Mouse (Mus musculus): ENCODE measurements around the gene 1700086D15Rik. TPM values are rescaled to one million over a fixed set of nuclear protein-coding genes. Genes with fewer than 3 reads are reported as not detected.

The 1700086D15Rik gene
- polyA plus RNA-seq, 1 experiment from 2014 or later, result 0.27 TPM

DNA sequence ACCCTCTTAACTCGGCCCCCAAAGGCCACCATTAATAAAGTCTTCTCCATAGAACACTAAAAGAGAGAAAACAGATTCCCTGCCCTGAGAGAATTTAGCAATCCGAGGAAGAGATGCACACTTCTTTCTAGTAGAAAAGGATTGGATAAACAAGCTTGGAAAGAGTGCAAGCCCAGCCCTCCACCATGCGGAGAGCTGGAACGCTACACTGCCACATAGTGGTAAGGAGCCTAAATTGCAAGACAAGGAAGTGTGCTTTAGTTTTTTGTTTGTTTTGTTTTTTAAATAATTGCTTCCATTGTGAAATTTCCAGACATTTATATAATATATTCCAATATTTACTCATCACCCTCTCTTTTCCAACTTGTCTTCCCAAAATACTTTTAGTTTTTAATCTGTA lies 30.6 kb downstream of the 1700086D15Rik start:
- no peaks in the 10 kb centered on the region for H3K9me3 ChIP-seq
- H3K4me2 ChIP-seq (replicated peaks), result no peak overlapping the region
- H3K27me3 ChIP-seq, result no peaks in the 10 kb centered on the region
- no peak for ATAC-seq (ENCODE audit: low FRiP score, low read depth)
- H3K4me3 ChIP-seq, result no peak overlapping the region
- H3K9ac ChIP-seq (replicated peaks), result no peak overlapping the region
- H3K4me1 ChIP-seq, result peaks cover 15% of the 10 kb centered on the region
- 85% methylated on average over 4 of the region's 4 CpGs for WGBS
- H3K36me3 ChIP-seq, result no peaks in the 10 kb centered on the region
- no peak overlapping the region for H3K27ac ChIP-seq (replicated peaks)

DNA sequence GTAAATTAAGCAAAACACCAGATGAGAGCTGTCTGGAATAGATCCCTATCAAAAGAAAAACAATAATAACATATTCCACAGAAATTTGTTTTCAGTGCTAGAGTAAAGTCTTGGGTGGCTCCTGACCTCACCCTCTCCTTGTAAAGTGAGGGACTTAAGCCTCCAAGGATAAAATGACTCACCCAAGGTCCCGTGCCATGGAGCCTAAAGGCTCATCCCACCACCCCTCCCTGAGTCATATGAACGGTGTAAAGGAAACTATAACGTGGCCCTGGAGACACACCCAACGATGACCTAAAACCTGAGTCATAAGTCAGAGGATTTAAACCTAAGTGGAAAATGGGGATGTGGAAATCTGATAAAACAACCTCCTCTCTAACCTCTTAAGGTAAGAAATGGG lies 31.0 kb downstream of the 1700086D15Rik start:
- Histone ChIP-seq H3K36me3 (no peaks in the 10 kb centered on the region), H3K9me3 (no peaks in the 10 kb centered on the region), H3K4me1 (peaks cover 15% of the 10 kb centered on the region), H3K9ac (replicated peaks) (no peak overlapping the region), H3K4me3 (no peak overlapping the region), H3K27me3 (no peaks in the 10 kb centered on the region), H3K27ac (replicated peaks) (no peak overlapping the region), H3K4me2 (replicated peaks) (no peak overlapping the region)
- no peak for ATAC-seq (ENCODE audit: low FRiP score, low read depth)
- 90% methylated on average over 4 of the region's 4 CpGs for WGBS

DNA sequence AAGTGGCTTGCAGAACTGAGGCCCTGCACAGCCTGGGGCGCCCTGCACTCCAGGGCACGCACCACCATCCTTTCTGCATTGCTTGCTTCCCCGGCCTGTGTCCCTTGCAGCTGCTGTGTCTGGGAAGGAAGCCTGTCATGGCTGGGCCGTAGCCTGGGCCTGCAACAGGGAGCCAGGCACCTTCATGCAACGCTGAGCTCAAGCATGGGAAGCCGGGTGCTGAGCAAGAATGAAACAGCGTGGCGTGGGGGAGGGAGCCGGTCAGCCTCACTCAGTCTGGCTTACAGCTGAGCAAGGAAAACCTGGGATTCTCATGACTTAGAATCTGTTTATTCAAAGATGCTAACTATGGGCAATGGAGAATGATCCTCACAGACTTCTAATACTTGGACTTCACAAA lies 33.1 kb downstream of the 1700086D15Rik start:
- Histone ChIP-seq H3K4me3 (no peak overlapping the region), H3K9me3 (no peaks in the 10 kb centered on the region), H3K4me2 (replicated peaks) (no peak overlapping the region), H3K36me3 (no peaks in the 10 kb centered on the region), H3K4me1 (peaks cover 15% of the 10 kb centered on the region), H3K9ac (replicated peaks) (no peak overlapping the region), H3K27ac (replicated peaks) (peak overlapping the region; percentile 52; the same call in 1 of the 2 replicates), H3K27me3 (no peaks in the 10 kb centered on the region)
- 60% methylated on average over 9 of the region's 9 CpGs for WGBS
- ATAC-seq (ENCODE audit: low FRiP score, low read depth), result no peak

DNA sequence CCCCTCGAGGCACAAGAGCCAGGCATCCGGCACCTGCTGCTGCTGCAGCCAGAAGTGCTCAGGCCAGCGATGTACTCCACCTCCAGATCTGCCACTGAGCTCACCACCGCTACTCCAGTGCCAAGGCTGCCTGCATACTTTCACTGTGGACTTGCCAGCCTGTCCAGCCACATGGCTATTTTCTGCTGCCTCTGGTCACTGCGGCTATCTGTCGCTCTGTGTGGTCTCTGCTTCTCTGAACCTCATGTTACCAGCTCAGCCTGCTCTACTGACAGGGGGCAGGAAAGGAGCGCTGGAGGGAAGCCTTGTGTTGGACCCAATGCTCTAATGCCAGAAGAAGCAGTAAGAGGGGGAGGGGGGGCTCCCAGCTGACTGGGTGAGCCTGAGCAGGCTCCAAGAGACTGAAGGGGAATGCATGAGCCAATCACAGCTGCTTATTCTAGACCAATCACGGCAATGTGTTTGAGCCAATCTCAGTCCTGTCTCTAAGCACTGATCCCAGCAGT lies 34.7 kb downstream of the 1700086D15Rik start:
- H3K36me3 ChIP-seq, result no peaks in the 10 kb centered on the region
- WGBS, result 62% methylated on average over 8 of the region's 8 CpGs
- H3K4me3 ChIP-seq, result no peak overlapping the region
- peak; percentile 91 for ATAC-seq (ENCODE audit: low FRiP score, low read depth)
- 0 out of 2 replicates have a peak overlapping the region, but pooled peaks have one; percentile 10 for H3K4me2 ChIP-seq (replicated peaks)
- H3K9ac ChIP-seq (replicated peaks), result no peak overlapping the region
- H3K9me3 ChIP-seq, result no peaks in the 10 kb centered on the region
- H3K4me1 ChIP-seq, result peaks cover 15% of the 10 kb centered on the region
- H3K27me3 ChIP-seq, result no peaks in the 10 kb centered on the region
- H3K27ac ChIP-seq (replicated peaks), result no peak overlapping the region

DNA sequence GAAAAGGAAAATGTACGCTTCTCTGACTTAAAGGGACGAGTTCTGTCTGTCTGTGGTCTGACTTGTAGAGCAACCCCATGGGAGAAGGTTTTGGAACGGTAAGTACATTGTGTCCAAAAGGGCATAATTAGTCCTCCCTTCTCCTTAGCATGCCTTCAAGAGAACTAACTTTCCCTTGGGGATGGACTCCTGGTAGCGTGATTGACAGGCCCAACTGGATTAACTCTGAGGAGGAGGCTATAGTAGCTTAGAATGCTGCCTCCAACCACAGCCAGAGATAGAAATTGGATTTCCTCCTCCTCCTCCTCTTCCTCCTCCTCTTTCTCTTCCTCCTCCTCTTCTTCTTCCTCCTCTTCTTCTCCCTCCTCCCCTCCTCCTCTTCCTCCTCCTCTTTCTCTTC lies 39.4 kb downstream of the 1700086D15Rik start:
- no peak overlapping the region for H3K4me2 ChIP-seq (replicated peaks)
- no peaks in the 10 kb centered on the region for H3K9me3 ChIP-seq
- no peak overlapping the region for H3K27ac ChIP-seq (replicated peaks)
- no peaks in the 10 kb centered on the region for H3K27me3 ChIP-seq
- 81% methylated on average over 4 of the region's 4 CpGs for WGBS
- no peaks in the 10 kb centered on the region for H3K36me3 ChIP-seq
- H3K9ac ChIP-seq (replicated peaks), result no peak overlapping the region
- H3K4me3 ChIP-seq, result no peak overlapping the region
- no peak for ATAC-seq (ENCODE audit: low FRiP score, low read depth)
- H3K4me1 ChIP-seq, result peaks cover 4% of the 10 kb centered on the region

DNA sequence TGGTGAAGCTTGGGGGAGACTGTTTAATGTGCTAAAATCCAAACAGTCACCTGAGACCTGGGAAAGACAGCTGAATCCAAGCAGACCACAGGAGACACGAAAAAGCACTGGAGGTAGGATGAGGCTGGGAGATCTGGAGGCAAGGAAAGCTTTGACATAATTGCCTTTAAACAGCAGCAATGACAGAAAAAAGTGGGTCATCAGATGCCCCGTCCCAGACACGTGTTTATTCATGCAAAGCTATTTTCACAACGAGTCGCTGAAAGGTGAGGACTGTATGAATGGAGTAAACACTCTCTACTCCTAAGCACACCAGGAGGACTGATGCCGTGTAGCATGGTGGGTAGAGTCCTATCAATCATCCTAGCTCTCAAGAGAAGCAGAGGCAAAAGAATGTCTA lies 43.9 kb downstream of the 1700086D15Rik start:
- WGBS, result 85% methylated on average over 6 of the region's 6 CpGs
- Histone ChIP-seq H3K27me3 (no peaks in the 10 kb centered on the region), H3K4me3 (no peak overlapping the region), H3K27ac (replicated peaks) (no peak overlapping the region), H3K9ac (replicated peaks) (no peak overlapping the region), H3K4me2 (replicated peaks) (no peak overlapping the region), H3K9me3 (no peaks in the 10 kb centered on the region), H3K36me3 (no peaks in the 10 kb centered on the region), H3K4me1 (0 out of 2 replicates have a peak, but pooled peaks cover 10% of the 10 kb centered on the region)
- ATAC-seq (ENCODE audit: low FRiP score, low read depth), result no peak

DNA sequence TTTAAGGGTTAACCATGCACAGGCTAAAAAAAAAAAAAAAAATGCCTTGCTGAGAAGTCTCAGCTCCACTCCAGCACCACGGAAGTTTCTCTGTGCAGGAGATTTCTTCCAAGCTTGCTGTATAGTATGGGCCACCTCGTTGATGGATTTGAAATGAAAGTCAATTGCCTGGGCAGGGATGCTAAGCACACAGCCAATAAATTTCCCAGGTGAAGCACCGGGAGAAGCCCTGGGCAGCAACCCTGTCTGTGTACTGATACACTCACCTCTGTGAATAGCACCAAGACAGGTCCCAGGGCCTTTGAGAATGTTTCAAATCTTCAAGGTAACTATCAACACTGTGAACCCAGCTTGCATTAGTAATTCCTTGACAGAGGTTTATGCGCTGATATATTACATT lies 47.6 kb downstream of the 1700086D15Rik start:
- no peak for ATAC-seq (ENCODE audit: low FRiP score, low read depth)
- no peak overlapping the region for H3K4me2 ChIP-seq (replicated peaks)
- H3K9ac ChIP-seq (replicated peaks), result no peak overlapping the region
- WGBS, result 58% methylated on average over 4 of the region's 4 CpGs
- no peak overlapping the region for H3K27ac ChIP-seq (replicated peaks)
- H3K4me3 ChIP-seq, result no peak overlapping the region
- no peaks in the 10 kb centered on the region for H3K27me3 ChIP-seq
- H3K9me3 ChIP-seq, result no peaks in the 10 kb centered on the region
- 0 out of 2 replicates have a peak, but pooled peaks cover 18% of the 10 kb centered on the region for H3K4me1 ChIP-seq
- H3K36me3 ChIP-seq, result no peaks in the 10 kb centered on the region

DNA sequence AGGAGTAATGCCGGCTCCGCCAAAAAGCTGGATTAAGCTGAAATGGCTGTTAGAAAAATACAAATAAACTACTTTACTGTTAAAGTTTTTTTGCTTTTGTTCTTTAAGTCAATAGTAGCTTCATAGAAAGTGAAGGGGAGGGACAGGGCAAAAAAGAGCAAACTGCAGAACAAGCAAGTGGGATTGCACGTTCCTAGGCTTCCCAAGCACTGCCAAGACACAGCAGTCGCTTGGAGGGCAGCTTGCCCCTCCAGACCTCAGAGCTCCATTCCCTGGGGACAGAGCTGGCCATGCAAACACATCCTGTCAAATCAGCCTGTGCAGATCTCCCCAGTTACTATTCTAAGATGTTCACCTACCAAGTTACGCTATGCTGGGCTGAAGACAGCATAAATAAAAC lies 48.0 kb downstream of the 1700086D15Rik start:
- Histone ChIP-seq H3K27ac (replicated peaks) (no peak overlapping the region), H3K4me2 (replicated peaks) (no peak overlapping the region), H3K4me3 (no peak overlapping the region), H3K4me1 (0 out of 2 replicates have a peak, but pooled peaks cover 18% of the 10 kb centered on the region), H3K9me3 (no peaks in the 10 kb centered on the region), H3K9ac (replicated peaks) (no peak overlapping the region), H3K36me3 (no peaks in the 10 kb centered on the region), H3K27me3 (no peaks in the 10 kb centered on the region)
- ATAC-seq (ENCODE audit: low FRiP score, low read depth), result no peak
- WGBS, result 62% methylated on average over 5 of the region's 5 CpGs

DNA sequence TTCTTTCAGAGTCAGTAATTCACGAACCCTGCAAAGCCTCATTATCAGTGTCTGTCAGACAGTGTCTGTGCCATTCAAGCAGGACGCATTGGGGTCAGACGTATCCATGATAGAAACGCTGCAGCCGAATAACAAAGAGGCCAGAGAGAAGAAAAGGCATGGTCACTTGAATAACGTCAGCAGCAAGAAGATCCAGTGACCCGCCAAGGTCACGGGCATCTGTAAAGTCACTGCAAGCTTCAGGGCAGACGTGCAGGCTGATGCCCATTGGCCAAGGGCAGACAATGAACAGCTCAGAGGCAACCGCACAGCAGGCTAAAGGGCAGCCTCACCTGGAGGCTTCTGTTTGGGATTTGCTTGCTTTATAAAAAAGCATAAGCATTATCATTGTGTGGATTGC lies 49.6 kb downstream of the 1700086D15Rik start:
- 40% methylated on average over 10 of the region's 10 CpGs for WGBS
- 0 out of 2 replicates have a peak, but pooled peaks cover 18% of the 10 kb centered on the region for H3K4me1 ChIP-seq
- no peak overlapping the region for H3K9ac ChIP-seq (replicated peaks)
- H3K4me2 ChIP-seq (replicated peaks), result no peak overlapping the region
- no peaks in the 10 kb centered on the region for H3K27me3 ChIP-seq
- H3K4me3 ChIP-seq, result no peak overlapping the region
- no peak overlapping the region for H3K27ac ChIP-seq (replicated peaks)
- no peaks in the 10 kb centered on the region for H3K36me3 ChIP-seq
- ATAC-seq (ENCODE audit: low FRiP score, low read depth), result no peak
- no peaks in the 10 kb centered on the region for H3K9me3 ChIP-seq

DNA sequence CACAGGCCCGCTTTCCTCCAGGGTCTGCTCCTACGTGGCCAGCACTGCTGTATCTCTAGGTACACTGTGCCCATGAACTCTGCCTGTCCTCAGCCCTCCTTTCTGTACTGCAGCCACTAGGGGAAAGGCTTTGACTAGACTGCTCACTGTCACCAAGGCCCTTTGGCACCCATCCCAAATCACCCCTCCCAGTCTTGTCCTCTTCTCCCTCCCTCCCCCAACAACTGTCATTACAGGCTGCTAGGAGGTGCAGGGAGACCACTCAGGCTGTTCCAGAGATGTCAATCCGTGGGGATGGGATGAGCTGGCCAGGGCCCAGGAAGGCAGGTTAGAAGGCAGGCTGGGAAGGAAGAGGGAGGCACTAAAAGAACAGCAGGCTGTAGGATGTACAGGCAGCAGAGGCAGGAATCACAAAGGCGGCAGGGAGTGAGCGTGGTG lies 51.9 kb downstream of the 1700086D15Rik start:
- no peak overlapping the region for H3K4me2 ChIP-seq (replicated peaks)
- 0 out of 2 replicates have a peak, but pooled peaks cover 18% of the 10 kb centered on the region for H3K4me1 ChIP-seq
- H3K36me3 ChIP-seq, result no peaks in the 10 kb centered on the region
- H3K9ac ChIP-seq (replicated peaks), result no peak overlapping the region
- H3K27ac ChIP-seq (replicated peaks), result no peak overlapping the region
- no peaks in the 10 kb centered on the region for H3K9me3 ChIP-seq
- no peaks in the 10 kb centered on the region for H3K27me3 ChIP-seq
- WGBS, result 80% methylated on average over 5 of the region's 5 CpGs
- H3K4me3 ChIP-seq, result no peak overlapping the region
- no peak for ATAC-seq (ENCODE audit: low FRiP score, low read depth)

DNA sequence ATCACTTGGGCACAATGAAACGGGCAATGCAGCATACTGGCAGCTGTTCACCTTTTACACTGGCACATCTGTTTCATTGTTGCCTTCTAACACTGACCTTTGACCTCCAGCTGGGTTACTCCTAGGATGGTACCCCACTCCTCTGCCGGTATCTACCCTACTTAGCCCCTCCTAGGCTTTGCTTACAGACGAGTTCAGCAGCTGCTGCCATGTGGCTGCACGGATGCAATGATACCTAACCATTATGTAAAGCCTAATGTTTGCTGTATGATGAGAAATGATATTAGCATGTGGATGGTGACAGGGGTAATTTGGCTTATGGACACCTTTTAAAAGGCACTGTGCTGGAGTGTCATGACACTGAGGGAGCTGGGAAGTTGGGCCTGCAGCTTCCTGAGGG lies 52.5 kb downstream of the 1700086D15Rik start:
- Histone ChIP-seq H3K4me1 (0 out of 2 replicates have a peak, but pooled peaks cover 16% of the 10 kb centered on the region), H3K4me2 (replicated peaks) (no peak overlapping the region), H3K27ac (replicated peaks) (no peak overlapping the region), H3K9me3 (no peaks in the 10 kb centered on the region), H3K9ac (replicated peaks) (no peak overlapping the region), H3K27me3 (no peaks in the 10 kb centered on the region), H3K36me3 (no peaks in the 10 kb centered on the region), H3K4me3 (no peak overlapping the region)
- ATAC-seq (ENCODE audit: low FRiP score, low read depth), result no peak
- 78% methylated on average over 4 of the region's 4 CpGs for WGBS

DNA sequence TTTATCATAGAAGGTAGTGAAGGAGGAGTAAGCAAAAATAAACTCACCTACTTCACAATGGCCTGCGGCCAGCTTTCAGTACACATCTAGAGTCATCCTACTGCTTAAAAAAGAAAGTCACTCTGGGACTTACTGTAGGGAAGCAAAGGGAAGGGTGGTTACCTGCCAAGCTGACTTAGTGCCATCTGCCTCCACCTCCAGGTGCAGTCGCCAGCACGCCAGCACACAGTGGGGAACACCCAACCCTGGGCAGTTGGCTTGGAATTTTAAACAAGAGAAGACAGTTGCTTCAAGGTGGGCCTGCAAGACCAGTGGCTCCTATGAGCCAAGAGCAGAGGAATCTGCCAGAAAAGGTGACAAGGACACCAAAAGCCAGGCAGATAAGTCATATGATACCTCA lies 55.6 kb downstream of the 1700086D15Rik start:
- no peak overlapping the region for H3K27ac ChIP-seq (replicated peaks)
- no peak overlapping the region for H3K9ac ChIP-seq (replicated peaks)
- no peak for ATAC-seq (ENCODE audit: low FRiP score, low read depth)
- 0 out of 2 replicates have a peak, but pooled peaks cover 6% of the 10 kb centered on the region for H3K4me1 ChIP-seq
- no peak overlapping the region for H3K4me3 ChIP-seq
- no peaks in the 10 kb centered on the region for H3K27me3 ChIP-seq
- WGBS, result 91% methylated on average over 3 of the region's 3 CpGs
- no peak overlapping the region for H3K4me2 ChIP-seq (replicated peaks)
- no peaks in the 10 kb centered on the region for H3K36me3 ChIP-seq
- no peaks in the 10 kb centered on the region for H3K9me3 ChIP-seq
